Mouse (Mus musculus) brain, embryonic 14.5 days (tissue): ENCODE results near the gene Unc93b1. TPM values are rescaled to one million over a fixed set of nuclear protein-coding genes. Genes with fewer than 3 reads are reported as not detected.
"Not testable (repeated sequence)": the region's sequence is repeated elsewhere in the genome, so short reads cannot be mapped to it uniquely, and the experiment has no call there.

ENCODE experiments used
- DNase-seq: peaks from one replicate; pipeline ENCODE4 v3.0.0-alpha.2; 2011; ENCODE audit warnings: low read depth
- CTCF ChIP-seq: fragments of 200-500 bp; IDR thresholded peaks from 2 replicates; pipeline ENCODE4 v1.5.1; 2012; ENCODE audit warnings: inconsistent platforms, mild to moderate bottlenecking, moderate library complexity, borderline replicate concordance; ENCODE audit not compliant: insufficient read depth, insufficient read length; ENCODE audit errors: extremely low read depth
- POLR2A ChIP-seq: fragments of 200-500 bp; IDR thresholded peaks from 2 replicates; pipeline ENCODE4 v1.6.1; 2012; ENCODE audit warnings: mild to moderate bottlenecking, inconsistent platforms, borderline replicate concordance; ENCODE audit not compliant: poor library complexity, insufficient read depth, insufficient read length, severe bottlenecking; ENCODE audit errors: extremely low read depth
- polyA plus RNA-seq: library from polyadenylated mRNA; depleted of rRNA; stranded (reverse); fragments of >200 nt; gene quantifications from 2 replicates; pipeline ENCODE4 v1.2.3, GENCODE M21; 2012

Gene Unc93b1
- polyA plus RNA-seq, 1 experiment: 12.3 TPM

DNA sequence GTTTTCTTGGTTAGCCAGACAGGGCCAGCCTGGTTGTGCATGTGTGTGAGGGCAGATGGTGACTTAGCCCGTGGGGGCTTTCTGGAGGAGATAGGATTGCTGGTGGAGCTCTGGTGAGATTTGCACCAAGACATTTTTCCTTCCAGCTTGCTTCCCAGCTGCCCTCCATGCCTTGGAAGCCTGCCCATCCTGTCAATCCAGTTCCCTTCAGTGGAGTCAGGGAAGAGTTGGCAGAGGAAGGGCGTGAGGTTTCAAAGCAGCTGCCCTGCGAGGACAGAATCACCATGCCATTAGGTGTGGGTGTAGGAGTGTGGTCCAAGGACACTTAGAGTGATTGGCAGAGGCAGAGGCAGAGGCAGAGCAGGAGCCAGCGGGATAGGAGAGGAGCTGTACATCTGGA, 23.5 kb downstream of the Unc93b1 start, which contains the start of gene Aldh3b3:
Aldh3b3 (plus strand) TSS at position 176 of the 400 bp plus-strand sequence.
- peak; percentile 62 for DNase-seq
- TF ChIP-seq CTCF: no peak
- TF ChIP-seq POLR2A: no peak

DNA sequence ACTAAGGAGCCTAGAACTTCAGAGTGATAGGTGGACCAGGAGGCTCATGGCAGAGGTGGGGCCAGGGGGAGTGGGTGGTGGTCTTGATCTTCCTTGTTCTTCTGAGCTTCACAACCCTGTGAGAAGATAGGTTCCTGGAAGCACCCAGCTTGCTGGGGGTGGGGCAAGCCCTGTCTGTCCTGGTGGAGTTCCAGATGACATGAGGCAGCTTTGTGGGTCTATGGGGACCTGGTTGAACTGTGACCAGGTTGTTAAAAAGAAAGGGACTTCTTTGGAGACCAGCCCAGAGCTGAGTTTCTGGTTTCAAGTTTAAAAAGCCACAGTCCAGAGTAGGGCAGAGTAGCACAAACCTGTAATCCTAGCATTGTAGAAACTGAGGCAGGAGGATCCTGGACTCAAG, 24.0 kb downstream of the Unc93b1 start:
- no peak for TF ChIP-seq POLR2A
- no peak for TF ChIP-seq CTCF
- DNase-seq: no peak

DNA sequence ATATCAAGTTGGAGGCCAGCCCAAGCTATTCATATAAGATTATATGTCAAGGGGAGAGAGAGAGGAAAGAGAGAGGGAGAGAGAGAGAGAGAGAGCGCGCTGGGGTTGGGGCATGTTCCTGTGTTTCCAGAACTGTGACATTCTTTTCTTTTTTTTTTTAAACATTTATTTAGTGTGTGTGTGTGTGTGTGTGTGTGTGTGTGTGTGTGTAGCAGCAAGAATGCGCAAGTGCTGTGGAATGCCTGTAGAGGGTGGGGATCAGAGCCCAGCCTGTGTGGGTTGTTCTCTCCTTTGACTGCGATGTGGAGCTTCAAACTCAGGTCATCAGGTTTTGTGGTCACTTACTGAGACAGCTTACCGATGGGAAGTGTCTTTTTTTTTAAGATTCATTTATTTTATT, 25.2 kb downstream of the Unc93b1 start:
- no peak for DNase-seq
- TF ChIP-seq POLR2A (no peak), CTCF (no peak)

DNA sequence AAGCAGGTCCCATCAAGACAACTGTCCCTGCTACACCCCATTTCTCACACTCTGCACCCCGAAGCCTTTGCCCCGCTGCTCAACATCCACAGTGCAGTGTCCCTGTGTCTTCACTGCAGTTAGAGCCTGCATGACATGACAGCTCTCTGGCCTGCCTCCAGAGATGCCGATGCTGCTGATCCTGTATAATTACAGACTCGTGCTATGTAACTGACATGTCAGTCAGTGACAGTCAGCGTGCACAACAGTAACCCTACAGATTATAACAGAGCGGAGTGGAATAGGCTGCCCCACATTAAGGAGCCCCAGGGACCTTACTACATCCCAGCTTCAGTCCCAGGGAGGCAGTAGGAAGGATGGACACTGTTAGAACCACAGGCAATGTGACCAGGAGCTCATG, 26.8 kb downstream of the Unc93b1 start:
- DNase-seq: not testable (repeated sequence)

DNA sequence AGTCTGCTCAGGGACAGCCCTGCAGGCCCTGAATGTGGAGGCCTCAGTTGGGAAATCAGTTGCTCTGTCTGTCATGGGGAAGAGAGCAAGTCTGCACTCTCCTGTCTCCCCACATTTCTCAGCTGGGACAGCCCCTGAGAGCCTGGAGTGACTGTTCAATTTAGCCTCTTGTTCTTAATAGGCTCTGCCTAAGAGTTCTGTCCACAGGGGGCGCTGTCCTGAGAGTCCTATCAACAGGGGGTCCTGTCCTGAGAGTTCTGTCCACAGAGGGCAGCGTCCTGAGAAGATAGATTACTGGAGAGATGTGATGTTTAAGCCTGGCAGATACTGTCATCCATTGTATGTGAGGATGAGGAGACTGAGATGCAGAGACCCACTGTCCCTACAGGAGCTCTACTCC, 27.5 kb downstream of the Unc93b1 start:
- DNase-seq: no peak
- TF ChIP-seq CTCF (peak; percentile 13; the same call in 1 of the 2 replicates), POLR2A (no peak)

DNA sequence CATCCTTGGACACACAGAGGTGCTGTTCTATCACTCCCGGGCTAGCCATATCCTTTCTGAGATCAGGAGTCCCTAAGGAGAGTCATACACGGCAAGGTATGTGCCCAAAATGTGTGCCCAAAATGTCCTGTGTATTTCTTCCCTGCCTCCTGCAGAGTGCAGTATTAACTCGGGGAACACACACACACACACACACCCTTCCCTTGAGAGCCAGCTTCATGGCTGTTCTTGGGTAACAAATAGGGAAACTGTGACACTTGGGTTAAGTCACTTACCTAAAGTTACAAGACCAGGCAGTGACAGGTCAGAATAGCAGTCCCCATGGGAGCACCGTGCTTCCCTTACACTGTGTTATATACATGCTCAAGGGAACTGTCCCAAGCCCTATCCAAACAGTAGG, 29.0 kb downstream of the Unc93b1 start:
- TF ChIP-seq POLR2A (no peak), CTCF (no peak)
- no peak for DNase-seq

DNA sequence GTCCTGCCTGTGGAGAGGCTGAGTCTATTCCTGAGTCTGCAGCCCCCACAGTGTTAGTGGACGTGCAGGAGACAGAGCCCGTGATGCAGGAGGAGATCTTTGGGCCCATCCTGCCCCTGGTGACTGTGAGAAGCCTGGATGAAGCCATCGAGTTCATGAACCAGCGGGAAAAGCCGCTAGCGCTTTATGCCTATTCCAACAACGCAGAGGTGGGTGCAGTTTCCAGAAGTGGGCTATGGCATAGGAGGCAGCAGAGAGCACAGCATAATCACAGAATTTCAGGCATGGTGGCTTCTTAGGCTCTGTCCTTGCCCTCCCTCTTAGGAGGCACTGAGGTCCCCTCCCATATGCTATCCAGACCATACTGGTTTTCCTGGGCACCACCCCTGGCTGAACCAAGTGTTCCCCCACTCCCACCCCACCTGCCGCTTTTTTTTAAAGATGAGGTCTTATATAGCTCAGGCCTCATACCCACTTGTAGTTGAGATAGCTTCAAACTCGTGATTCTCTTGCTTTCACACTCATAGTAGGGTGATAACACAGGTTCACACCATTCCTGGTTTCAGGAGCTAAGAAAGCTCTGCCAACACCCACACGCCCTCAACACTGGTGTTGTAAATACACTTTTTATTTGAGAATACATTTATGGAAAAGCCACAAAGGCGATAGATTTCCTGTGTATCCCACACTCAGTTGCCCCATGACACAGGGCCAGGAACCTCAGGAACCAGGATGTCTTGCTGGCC, 31.5 kb downstream of the Unc93b1 start:
- TF ChIP-seq POLR2A: no peak
- TF ChIP-seq CTCF: peak; percentile 28; the same call in 1 of the 2 replicates
- no peak for DNase-seq

DNA sequence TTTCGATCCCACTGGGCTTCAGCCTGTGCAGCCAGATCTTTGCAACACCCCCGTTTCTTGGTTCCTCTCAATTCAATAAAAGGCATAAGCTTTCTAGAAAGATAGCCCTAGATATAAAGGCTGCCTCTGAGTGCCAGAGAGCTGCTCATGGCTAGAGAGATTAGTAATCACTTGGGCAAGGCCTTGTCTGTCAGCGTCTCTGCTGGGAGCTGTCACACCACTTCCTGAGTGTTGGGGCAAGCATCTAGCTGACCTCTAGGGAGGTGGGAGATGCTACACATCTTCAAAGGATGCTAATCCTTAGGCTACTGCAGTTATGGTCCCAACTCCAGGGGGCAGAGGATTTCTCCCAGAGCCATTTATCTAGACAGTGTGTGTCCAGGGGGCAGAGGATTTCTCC, 32.3 kb downstream of the Unc93b1 start:
- DNase-seq: no peak
- TF ChIP-seq POLR2A (no peak), CTCF (no peak)

DNA sequence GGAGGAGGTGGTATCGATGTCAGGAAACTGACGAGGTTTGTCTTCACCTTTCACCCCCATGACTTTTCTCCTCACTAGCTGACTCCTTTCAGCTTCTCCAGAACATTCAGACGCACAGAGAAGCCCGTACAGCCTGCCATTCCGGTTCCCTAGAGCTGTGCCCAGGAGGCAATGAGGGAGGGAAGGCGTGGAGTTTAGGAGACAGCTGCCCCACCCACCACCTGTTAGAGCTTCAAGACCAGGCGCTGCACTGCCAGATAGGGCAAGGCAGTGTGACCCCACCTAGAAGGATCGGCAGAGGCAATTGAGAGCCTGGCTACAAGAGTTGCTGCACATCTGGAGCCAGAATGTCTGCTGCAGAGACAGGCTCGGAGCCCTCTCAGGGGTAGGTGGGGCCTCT, 37.2 kb downstream of the Unc93b1 start, which contains the start of gene Aldh3b2:
Aldh3b2 (plus strand) TSS at position 100 of the 400 bp plus-strand sequence.
- TF ChIP-seq POLR2A (no peak), CTCF (no peak)

DNA sequence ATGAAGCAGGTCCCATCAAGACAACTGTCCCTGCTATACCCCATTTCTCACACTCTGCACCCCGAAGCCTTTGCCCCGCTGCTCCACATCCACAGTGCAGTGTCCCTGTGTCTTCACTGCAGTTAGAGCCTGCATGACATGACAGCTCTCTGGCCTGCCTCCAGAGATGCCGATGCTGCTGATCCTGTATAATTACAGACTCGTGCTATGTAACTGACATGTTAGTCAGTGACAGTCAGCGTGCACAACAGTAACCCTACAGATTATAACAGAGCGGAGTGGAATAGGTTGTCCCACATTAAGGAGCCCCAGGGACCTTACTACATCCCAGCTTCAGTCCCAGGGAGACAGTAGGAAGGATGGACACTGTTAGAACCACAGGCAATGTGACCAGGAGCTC, 39.6 kb downstream of the Unc93b1 start:
- DNase-seq: not testable (repeated sequence)

More for the DNA sequence above, 37.2 kb downstream of the Unc93b1 start, which contains the start of gene Aldh3b2:
- no peak for DNase-seq

DNA sequence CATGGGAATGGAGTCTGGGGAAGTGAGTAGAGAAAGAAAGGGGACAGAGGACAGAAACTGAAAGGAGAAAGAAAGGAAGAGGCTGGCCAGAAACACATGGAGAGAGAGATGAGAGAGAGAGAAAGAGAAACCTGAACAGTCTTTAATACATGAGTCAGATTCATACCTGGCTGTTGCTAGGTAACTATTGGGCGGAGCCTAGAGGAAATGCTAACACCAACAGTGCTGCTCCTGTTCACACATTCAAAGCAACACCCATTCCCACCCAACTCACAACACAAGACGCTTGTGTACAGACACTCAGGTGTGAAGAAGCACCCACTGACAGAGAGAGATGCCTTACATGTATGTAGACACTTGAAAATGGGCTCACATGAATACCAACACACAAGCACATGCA, 40.9 kb downstream of the Unc93b1 start:
- TF ChIP-seq POLR2A: no peak
- TF ChIP-seq CTCF: no peak
- no peak for DNase-seq

DNA sequence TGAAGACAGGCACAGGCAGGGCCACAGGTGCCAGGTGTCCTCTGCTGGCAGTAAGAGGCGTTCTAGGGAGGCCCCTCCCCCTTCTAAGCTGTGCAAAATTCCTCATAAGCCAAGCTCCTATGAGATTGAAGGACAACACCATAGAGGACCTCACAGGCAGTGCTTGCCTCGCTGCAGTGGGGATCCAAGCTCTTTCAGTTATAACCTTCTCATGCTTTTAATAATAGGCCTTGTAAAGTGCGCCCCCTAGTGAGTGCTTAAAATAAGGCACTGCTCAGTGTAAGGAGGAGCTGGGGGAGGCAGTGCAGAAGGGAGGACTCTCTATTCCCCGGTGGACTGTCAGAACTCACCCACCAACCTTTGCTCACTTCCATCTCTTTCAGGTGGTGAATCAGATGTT, 45.3 kb downstream of the Unc93b1 start:
- TF ChIP-seq POLR2A: no peak
- TF ChIP-seq CTCF: peak; percentile 75

More for the DNA sequence above, 45.3 kb downstream of the Unc93b1 start:
- DNase-seq: peak; percentile 89
